Mouse (Mus musculus) ES-Bruce4 (cell line): ENCODE measurements at regions not wholly inside any gene's neighbourhood (a gene's known extent, or its start where the extent isn't known, plus 50 kb on each side); places are given as distances from the start of the nearest gene placed in this dataset.

ENCODE experiments used
- CTCF ChIP-seq: IDR thresholded peaks from one replicate; pipeline ENCODE4 v1.8.1; 2011; ENCODE audit warnings: low read depth, low read length
- EP300 ChIP-seq: IDR thresholded peaks from 2 replicates; pipeline ENCODE4 v1.6.1; 2011; ENCODE audit warnings: low read depth, low read length; ENCODE audit not compliant: insufficient read depth
- POLR2A ChIP-seq: IDR thresholded peaks from one replicate; pipeline ENCODE4 v1.8.1; 2011; ENCODE audit warnings: low read length; ENCODE audit not compliant: insufficient read depth

GRCm38 (mm10) chr10:98840411-98840810 lies 73.8 kb upstream of the Atp2b1 start:
- TF ChIP-seq CTCF, result no peak
- no peak for TF ChIP-seq POLR2A
- TF ChIP-seq EP300, result no peak
